Mouse (Mus musculus): Measurements from ENCODE around the gene Pbld1.

Gene Pbld1

GRCm38 (mm10) chr10:63039867-63040628, 19.9 kb upstream of the Pbld1 start:
- no peak for DNase-seq (ENCODE audit: low read depth, low spot score)

GRCm38 (mm10) chr10:63043154-63043553, 16.8 kb upstream of the Pbld1 start:
- no peak for DNase-seq (ENCODE audit: low read depth, low spot score)

DNA sequence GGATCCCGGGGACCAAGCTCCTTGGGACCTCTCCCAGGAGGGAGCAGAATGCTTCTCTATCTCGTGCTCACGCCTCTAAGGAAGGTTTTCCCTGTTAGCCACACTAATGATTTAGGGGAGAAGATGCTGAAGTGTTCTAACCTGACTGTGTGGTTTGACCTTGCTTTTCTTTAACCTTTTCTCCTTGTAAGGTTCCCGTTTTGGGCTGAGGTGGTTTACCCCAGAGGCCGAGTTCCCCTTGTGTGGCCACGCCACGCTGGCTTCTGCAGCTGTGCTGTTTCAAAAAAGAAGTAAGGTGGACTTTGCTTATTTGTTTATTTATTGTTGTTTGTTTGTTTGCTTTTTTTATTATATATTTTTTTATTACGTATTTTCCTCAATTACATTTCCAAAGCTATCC, 12.2 kb upstream of the Pbld1 start:
- no peak for DNase-seq (ENCODE audit: low read depth, low spot score)

GRCm38 (mm10) chr10:63049106-63049505, 10.9 kb upstream of the Pbld1 start:
- DNase-seq (ENCODE audit: low read depth, low spot score), result peak; percentile 66

GRCm38 (mm10) chr10:63051267-63051666, 8.7 kb upstream of the Pbld1 start:
- no peak for DNase-seq (ENCODE audit: low read depth, low spot score)

DNA sequence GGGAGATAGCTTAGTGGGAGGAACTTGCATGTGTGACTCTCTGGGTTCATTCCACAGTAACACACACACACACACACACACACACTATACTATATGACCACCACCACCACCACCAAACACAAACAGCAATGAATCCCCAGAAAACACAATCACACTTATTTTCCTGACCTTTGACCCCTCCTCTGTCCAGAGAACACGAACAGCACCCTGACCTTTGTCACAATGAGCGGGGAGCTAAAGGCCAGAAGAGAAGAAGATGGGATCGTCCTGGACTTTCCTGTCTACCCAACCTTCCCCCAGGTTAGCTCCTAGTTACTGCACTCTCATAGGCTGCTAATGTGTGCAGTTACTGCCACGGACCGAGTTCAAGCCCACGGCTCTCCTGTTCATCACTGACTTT, 8.0 kb upstream of the Pbld1 start:
- DNase-seq (ENCODE audit: low read depth, low spot score), result no peak

DNA sequence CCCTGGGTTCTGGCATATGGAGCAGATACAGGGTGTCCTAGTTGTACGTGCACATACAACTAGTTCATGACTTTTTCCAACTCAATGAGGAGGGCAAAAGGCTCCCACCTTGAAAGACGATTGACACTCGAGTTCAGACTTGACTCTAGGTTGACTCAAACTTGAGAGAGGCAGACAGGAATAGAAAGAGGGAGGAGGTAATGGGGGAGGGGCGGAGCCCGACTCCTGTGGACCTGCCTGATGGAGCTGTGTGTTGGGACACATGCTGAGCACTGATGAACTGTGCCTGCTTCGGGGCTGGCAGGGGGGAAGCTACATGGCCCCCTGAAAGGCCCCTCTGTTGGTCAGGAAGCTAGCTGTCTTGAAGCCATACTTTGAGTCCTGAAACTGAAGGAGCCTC, 7.0 kb upstream of the Pbld1 start:
- DNase-seq (ENCODE audit: low read depth, low spot score), result peak; percentile 46

DNA sequence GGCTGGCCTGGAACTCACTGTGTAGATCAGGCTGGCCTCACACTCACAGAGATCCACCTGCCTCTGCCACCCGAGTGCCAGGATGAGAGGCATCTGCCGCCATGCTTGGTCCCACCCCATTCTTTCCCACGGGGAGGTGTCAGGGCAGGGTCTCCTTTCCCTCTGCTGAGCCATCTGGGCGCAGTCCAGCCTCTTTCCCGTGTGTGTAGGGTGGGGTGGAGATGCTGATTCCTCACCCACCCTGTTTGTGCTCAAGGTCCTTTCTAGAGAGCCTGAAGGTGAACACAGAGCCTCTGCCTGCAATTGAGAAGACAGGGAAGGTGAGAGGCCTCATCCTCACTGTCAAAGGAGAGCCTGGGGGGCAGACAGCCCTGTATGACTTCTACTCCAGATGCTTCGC, 5.9 kb upstream of the Pbld1 start:
- peak; percentile 58 for DNase-seq (ENCODE audit: low read depth, low spot score)

- peak; percentile 70 for DNase-seq (ENCODE audit: low read depth, low spot score)
Observed at GRCm38 (mm10) chr10:63054586-63054985, 5.4 kb upstream of the Pbld1 start.

DNA sequence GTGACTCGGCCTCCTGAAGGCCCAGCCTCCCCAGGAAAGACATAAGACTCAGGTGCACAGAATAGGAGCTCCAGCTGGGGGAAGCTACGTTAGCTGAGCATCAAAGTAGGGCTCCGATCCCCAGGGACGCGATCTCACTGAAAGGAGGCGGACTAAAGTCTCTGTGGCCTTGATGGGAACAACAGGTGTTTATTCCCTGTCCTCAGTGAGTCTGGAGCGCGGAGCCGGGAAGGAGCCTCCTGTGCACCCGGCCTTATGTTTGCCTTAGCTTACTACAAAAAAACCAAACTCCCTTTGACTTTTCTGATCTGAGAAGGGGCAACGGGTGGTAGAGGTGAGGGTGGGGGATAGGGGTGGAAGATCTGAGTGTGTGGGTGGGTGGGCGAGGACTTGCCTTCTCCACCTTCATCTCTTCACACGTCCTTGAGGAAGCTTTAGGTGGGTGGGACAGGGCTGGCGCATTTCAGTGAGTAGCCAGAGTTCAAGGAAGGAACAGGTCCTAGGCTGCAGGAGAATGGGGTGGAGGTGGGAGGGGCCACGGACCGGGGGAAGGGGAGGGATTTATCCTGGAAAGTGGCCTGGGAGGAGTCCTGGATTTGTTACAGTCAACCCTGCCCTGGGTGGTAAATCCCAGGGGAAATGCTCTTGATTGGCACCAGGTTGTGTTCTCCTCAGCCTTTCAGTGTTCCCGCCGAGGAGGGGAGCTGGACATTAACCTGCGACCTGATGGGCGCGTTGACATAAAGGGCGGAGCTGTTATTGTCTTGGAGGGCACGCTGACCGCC, 2.8 kb upstream of the Pbld1 start:
- DNase-seq (ENCODE audit: low read depth, low spot score), result peak; percentile 82

- DNase-seq (ENCODE audit: low read depth, low spot score), result no peak
Observed at GRCm38 (mm10) chr10:63060406-63060805, 444 bp downstream of the Pbld1 start.

DNA sequence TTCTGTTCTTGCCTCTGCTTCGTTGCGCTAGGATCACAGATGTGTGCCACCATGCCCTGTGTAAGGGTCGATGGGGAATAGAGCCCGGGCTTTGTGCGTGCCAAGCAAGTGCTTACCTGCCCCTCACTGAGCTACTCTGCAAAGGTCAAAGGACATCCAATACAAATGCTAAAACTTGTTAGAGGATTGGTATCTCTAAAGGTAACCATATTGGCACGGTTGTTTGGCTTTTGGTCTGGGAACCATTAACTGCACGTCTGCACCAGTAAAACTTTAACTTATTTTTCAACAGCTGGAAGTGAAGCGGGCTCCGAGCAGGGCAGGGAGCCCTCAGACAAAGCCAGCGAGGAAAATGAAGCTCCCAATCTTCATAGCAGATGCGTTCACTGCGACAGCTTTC, 1.3 kb downstream of the Pbld1 start:
- DNase-seq (ENCODE audit: low read depth, low spot score), result no peak

GRCm38 (mm10) chr10:63062696-63063095, 2.7 kb downstream of the Pbld1 start:
- no peak for DNase-seq (ENCODE audit: low read depth, low spot score)

DNA sequence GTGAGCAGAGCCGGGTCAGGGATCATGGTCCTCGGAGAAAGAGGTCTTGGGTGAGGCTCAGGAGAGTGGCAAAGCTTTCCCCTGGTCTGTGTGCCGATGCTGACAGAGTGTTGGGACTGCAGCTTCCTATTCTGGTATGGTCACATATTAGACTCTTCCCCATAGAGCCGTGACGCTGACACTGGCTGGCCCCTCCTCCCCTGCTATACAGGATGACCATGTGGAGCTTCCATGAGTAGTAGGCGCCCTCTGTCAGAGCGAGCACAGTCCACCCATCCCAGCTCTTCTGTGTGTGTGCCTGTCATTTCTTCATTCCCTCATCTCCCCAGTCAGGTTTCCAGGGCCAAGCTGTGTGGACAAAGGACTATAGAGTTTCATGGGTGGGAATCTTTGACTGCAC, 3.4 kb downstream of the Pbld1 start:
- no peak for DNase-seq (ENCODE audit: low read depth, low spot score)

GRCm38 (mm10) chr10:63064516-63064915, 4.6 kb downstream of the Pbld1 start:
- DNase-seq (ENCODE audit: low read depth, low spot score), result no peak

DNA sequence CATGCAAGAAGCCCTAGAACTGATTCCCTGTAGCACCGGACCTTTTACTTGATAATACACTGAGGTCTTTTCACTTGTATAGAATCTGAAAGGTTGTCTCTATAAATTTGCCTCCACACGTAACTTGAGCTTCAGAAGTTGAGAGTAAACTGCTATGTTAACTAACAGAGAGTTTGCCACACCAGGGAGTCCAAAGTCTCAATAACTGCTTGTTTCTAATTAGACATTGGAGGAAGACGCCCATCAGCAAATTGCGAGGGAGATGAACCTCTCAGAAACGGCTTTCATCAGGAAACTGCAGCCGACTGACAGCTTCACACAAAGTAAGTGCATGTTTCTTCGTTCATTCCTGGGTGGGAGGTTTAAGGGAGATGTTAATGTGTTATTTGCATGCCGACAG, 5.6 kb downstream of the Pbld1 start:
- DNase-seq (ENCODE audit: low read depth, low spot score), result no peak

GRCm38 (mm10) chr10:63065988-63066387, 6.0 kb downstream of the Pbld1 start:
- DNase-seq (ENCODE audit: low read depth, low spot score), result peak; percentile 79

- no peak for DNase-seq (ENCODE audit: low read depth, low spot score)
Observed at GRCm38 (mm10) chr10:63086304-63086703, 26.3 kb downstream of the Pbld1 start.

DNA sequence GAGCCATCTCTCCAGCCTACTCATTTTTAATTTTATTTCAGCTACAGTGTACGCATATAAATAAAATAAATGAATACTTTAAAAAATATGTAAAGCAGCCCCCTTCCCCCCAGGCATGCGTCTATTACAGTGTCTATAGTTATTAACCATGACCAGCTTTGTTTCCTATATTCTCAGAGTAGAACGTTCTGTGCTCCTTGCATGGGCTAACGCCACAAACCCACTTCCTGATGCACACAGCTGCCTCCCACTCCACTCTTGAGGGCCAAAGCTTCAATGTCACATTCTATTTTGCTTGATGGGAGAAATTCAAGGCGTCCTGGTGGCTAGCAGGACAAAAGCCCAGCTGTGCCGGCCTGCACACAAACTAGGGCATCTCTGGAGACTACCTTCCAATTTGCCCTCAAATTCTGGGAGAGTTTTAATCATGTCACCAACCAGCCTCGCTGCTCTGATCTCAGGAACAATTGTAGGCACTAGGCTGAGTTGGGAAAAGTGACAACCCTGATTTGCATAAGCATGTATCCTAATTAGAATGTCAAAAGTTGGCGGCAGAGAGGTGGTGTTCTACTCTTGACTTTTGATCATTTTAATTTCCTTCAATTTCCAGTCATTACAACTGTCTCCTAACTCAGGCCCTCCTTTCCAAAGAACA, 29.3 kb downstream of the Pbld1 start:
- DNase-seq (ENCODE audit: low read depth, low spot score), result peak; percentile 78

GRCm38 (mm10) chr10:63089758-63090571, 30.0 kb downstream of the Pbld1 start:
- DNase-seq (ENCODE audit: low read depth, low spot score), result no peak

GRCm38 (mm10) chr10:63091915-63092314, 32.0 kb downstream of the Pbld1 start:
- no peak for DNase-seq (ENCODE audit: low read depth, low spot score)
